Mouse (Mus musculus) adipocyte (in vitro differentiated cells): Measurements from ENCODE around the gene Dennd4a.

Experiments used
- DNase-seq: peaks from one replicate; pipeline ENCODE4 v3.0.0-alpha.2; 2016; ENCODE audit warnings: low spot score

The Dennd4a gene

GRCm38 (mm10) chr9:64957276-64957675 lies 146.1 kb downstream of the Dennd4a start:
- DNase-seq, result no peak

- peak; percentile 93 for DNase-seq
Observed at GRCm38 (mm10) chr9:64960117-64960977, 149.2 kb downstream of the Dennd4a start, which contains the start of gene Ints14. Gene Ints14 (plus strand): TSS chr9:64960905.

- DNase-seq, result no peak
Observed at GRCm38 (mm10) chr9:64960978-64961320, 149.8 kb downstream of the Dennd4a start.
